Mouse (Mus musculus) right cerebral cortex, adult 18-20 months (tissue): ENCODE data around the gene Anapc1.

Source experiments
- DNase-seq: peaks from one replicate; pipeline ENCODE4 v3.0.0; 2022; ENCODE audit warnings: mixed read lengths

Gene Anapc1

GRCm38 (mm10) chr2:128564195-128564594 is 123.0 kb downstream of the Anapc1 start:
- DNase-seq = no peak
